Mouse (Mus musculus): Measurements from ENCODE around the gene Notch3.
A peak's percentile ranks its signal among the peaks of the same experiment; 100 is the strongest.
"Not testable (repeated sequence)": the region's sequence is repeated elsewhere in the genome, so short reads cannot be mapped to it uniquely, and the experiment has no call there.

The Notch3 gene

GRCm38 (mm10) chr17:32118484-32118883 lies 48.2 kb downstream of the Notch3 start:
- no peak for DNase-seq (ENCODE audit: low spot score in 2 of 2)

DNA sequence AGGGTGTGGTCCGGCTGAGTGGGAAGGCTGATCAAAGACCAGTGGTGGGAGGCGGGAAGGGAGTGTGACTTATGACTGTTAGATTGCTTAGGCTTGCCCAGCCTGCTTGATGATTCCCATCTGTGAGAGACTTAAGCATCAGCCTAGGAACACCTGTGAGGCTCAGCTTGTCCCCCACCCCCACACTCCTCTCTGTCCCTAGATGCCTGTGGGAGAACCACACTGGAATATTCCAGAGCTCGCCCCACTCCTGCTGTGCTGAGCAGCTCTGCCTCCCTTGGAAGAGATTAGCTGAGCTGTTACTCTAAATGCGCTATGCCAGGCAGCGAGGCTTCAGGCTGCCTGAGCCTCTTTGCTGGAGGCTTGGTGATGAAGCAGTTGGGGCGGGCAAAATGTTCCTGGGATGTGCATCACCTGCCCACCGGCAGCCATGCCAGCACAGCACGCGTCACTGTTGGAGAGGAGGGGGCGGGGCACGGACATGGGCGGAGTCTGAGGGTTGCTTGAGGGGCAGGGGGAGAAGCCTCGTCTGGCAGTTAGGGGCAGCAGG lies 48.7 kb downstream of the Notch3 start:
- peak in 1 of 2 experiments; percentile 44 for DNase-seq (ENCODE audit: low spot score in 2 of 2)

- no peak for DNase-seq (ENCODE audit: low spot score in 2 of 2)
Measured at GRCm38 (mm10) chr17:32117287-32117871, 49.3 kb downstream of the Notch3 start.

DNA sequence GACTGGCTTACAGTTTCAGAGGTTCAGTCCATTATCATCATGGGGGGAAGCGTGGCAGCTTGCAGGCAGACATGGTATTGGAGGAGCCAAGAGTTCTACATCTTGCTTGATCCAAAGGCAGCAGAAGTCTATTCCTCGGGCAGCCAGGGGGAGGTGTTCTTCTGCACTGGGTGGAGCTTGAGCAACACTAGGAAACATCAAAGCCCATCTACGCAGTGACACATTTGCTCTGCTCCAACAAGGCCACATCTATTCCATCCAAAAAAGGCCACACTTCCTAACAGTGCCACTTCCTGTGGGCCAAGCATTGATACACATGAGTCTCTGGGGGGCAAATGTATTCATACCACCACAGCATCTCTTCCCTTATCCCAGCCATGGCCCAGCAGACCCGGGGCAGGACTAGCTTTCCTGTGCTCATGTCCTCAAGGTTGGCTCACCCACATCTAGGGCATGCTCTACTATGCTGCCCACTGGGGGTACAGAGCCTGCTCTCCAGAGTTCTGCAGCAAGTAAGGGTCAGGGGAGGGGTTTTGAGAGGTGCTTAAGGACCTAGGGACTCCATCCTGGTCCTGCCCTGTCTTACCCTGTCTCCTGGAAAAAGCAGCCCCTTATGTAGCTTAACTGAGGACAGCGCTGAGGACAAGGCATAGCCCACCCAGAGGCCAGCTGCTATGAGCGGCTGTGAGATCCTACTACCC lies 49.9 kb downstream of the Notch3 start:
- DNase-seq (ENCODE audit: low spot score in 2 of 2) = no peak

DNA sequence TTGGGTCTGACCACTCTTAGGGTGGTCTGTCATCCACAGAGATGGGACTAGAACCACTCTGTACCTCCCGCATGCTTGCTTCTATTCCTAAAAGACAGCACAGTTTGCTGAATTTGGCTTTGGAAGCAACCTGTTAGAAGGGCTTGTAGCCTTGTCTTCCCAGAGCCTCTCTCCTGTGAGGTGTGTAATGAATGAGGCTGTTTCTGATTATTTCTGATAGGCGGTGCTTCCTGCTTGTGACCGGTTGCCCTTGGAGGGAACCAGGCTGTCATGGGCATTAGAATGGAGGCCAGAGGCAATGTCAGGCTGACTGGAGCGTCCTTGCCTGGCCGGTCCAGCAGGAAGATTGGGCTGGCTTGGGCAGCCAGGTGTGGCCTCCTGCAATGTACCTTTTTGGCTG lies 52.2 kb downstream of the Notch3 start:
- DNase-seq (ENCODE audit: low spot score in 2 of 2) = not testable (repeated sequence)

DNA sequence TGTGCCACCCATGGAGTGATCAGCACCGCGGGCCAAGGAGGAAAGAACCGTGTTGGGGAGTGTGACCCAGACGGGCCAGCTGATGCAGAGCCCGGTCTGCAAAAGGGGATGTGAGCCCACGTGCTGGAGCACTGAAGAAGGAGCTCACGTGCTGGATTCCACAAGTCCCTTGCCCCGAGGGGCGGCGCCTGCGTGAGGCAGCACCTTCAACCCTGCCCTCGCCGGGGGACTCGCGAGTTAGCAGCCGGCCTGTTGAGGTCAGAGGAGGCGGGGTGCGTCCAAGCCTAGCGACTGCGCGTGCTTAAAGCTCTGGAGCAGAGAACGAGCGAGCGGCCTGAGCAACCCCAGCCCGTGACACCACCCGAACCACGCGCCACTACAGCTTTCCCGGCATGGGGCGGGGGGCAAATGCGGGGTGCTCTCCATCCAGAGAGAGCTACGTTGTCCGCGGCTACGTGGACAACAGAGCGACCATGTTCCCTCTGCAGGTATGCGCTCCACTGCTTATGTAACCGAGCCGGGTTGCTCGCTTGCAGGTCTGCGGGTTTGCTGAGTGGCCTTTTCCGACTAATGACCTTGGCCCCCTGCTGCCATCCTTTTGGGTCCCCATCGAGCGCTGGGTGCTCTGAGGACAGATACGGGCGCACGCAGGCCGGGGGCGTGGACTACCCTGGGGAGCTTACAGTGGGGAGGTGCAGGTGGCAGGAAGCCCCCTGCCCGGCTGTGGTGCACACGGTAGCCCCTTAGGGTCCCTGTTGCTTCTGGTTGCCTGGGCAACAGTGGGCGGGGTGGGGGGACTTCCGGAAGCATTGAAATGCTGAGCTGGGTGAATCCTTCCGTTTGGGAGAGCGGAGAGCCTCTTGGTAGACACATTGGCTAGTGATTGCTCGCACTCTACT lies 52.9 kb downstream of the Notch3 start:
- no peak for DNase-seq (ENCODE audit: low spot score in 2 of 2)

DNA sequence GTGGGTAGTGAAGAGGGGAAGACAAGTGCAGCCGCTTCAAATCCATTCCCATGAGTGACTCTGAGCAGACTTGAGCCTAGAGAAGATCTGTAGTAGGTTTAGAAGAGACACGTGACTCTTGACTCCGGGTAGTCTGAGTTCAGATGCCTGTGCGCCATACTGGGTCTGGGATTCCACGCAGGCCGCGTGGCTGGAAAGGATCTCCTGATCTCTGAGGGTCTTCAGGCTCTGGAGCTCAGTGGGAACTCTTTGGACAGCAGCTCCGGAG lies 53.5 kb downstream of the Notch3 start:
- DNase-seq (ENCODE audit: low spot score in 2 of 2) = no peak

GRCm38 (mm10) chr17:32112434-32113254 lies 54.0 kb downstream of the Notch3 start:
- no peak for DNase-seq (ENCODE audit: low spot score in 2 of 2)

- DNase-seq (ENCODE audit: low spot score in 2 of 2) = no peak
Measured at GRCm38 (mm10) chr17:32110980-32111780, 55.5 kb downstream of the Notch3 start.

GRCm38 (mm10) chr17:32110424-32110823 lies 56.2 kb downstream of the Notch3 start:
- DNase-seq (ENCODE audit: low spot score in 2 of 2) = no peak

DNA sequence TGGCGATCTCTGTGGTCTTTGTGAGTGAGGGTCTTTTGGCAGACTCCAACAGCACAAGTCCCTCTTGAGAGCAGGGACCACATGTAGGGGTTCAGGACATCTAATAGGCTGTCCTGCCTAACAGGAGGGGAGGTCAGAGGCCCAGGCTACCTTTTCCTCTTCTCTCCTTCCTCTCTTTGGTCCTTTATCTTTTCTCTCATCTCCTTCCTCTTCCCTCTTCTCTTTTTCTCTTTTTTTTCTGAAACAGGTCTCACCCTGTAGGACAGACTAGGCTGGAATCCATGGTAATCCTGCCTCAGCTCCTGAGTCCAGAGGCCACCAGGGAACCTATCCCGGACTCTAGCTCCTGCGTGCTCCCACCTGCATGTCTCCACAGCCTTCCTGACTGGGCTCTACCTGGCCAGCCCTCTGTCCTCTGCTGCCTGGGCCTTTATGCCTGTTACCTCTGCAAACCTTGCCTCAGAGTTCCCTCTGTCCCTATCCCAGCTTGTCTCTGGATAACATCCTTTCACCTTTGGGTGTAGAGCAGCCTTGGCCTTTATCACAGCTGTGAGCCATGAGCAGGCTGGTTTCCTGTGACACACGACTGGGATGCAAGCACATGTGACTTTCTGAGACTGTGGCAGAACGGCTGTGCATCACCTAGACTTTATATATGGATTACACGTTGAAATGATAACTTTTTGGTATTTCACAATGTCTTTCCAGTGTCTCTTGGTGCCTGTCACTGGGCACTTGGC lies 57.3 kb downstream of the Notch3 start:
- DNase-seq (ENCODE audit: low spot score in 2 of 2) = no peak

- not testable (repeated sequence) for DNase-seq (ENCODE audit: low spot score in 2 of 2)
Measured at GRCm38 (mm10) chr17:32108320-32109011, 58.2 kb downstream of the Notch3 start.

GRCm38 (mm10) chr17:32107877-32108276 lies 58.8 kb downstream of the Notch3 start:
- no peak for DNase-seq (ENCODE audit: low spot score in 2 of 2)

DNA sequence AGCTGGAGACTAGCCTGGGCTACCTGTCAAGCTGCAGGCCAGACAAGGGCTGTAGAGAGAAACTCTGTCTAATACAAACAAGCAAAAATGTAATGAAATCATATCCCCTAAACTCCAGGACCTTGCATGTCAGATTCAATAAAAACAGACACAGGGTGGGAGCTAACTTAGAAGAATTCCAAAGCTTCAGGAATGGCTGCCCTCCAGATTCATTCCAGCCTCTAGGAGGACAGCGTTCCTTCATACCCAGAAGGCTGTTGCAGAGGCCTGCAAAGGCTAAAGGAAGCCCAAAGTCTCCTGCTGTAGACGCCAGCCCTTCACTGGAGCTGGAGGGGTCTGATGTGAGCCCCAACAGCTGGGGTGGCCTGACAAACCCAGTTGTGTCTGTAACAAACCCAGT lies 60.3 kb downstream of the Notch3 start:
- DNase-seq (ENCODE audit: low spot score in 2 of 2) = no peak

DNA sequence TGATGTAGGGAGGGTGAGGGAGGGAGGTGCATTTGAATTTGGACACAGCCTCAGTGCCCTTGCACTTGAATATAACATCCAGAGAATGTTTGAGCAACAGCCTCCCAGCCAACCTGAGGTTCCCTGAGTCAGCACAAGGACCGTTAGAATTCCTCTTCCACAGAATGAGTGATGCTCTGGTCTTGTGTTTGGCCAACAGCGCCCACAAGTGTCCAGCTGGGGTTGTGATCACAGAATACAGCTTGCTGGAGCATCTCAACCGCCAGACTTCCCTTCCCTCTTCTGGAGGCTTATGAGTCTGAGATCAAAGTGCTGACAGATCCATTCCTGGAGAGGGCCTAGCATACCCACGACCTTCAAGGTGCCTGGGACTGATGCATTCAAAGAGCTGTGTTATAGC lies 63.6 kb downstream of the Notch3 start:
- DNase-seq (ENCODE audit: low spot score in 2 of 2) = no peak

- DNase-seq (ENCODE audit: low spot score in 2 of 2) = peak in 1 of 2 experiments; percentile 42
Measured at GRCm38 (mm10) chr17:32099943-32100586, 66.6 kb downstream of the Notch3 start.

- no peak for DNase-seq (ENCODE audit: low spot score in 2 of 2)
Measured at GRCm38 (mm10) chr17:32099574-32099942, 67.1 kb downstream of the Notch3 start.

- DNase-seq (ENCODE audit: low spot score in 2 of 2) = not testable (repeated sequence)
Measured at GRCm38 (mm10) chr17:32098905-32099304, 67.7 kb downstream of the Notch3 start.

DNA sequence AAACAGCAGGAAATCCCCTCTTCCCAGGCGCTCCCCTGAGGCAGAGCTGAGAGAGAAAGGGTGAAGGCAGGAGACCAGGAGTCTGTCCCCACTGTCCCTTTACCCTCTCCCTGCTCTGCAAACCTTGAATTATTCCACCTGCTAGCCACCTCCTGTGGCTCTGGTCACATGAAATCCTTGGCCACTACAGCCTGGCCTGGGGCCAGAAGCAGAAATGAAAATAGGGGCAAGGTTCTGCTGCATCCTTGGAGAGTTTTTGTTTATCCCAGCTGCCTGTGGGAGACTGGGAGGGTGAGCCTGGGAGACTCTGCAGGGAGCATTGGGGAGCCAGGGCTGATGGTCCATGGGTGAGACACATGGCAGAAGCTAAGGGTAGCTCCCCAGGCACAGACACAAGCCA lies 69.0 kb downstream of the Notch3 start:
- no peak for DNase-seq (ENCODE audit: low spot score in 2 of 2)
